ENCODE assay signal across 30 mouse cellular contexts in the genomic region with DNA sequence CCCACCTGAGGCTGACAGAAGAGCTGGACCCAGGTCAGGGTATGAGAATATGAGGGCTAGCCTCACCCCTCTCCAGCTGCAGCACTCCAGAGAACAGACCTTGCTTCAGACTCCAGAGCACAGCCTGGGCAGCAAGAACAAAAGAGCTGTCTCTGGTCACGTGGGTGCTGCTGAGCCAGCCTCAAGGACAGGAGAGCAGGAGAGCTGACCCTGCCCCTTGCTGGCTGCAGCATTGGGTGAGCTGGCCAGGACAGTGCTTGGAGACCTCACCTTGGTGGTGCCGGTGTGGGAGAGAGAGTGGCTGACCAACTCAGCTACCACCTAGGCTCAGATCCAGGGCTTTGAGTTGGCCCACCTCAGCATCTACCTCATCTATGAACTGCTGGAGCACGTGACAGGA. TPM values are rescaled to one million over a fixed set of nuclear protein-coding genes. Genes with fewer than 3 reads are reported as not detected.
DNase-seq lines count a peak whose midpoint lies in the region; ATAC-seq lines count a peak whose summit lies in the region.
"Had no signal": no experiment of that assay in that cellular context is flagged by ENCODE, and none has a peak within 500 bp of the region (broad histone marks: within the 10 kb centered on the region; RNA-seq: fewer than 3 reads in every experiment).

No protein-coding gene starts in this region.

- peak overlapping the region; percentile 23; the same call in 1 of the 2 replicates for H3K27ac ChIP-seq in hindbrain, embryonic 10.5 days
- H3K27ac ChIP-seq in hindbrain, embryonic 12.5 days, result no peak overlapping the region
- no peak overlapping the region for H3K27ac ChIP-seq in forebrain, embryonic 15.5 days (replicated peaks)
- H3K27ac ChIP-seq: embryonic facial prominence, embryonic 12.5 days; embryonic facial prominence, embryonic 15.5 days; heart, embryonic 15.5 days; hindbrain, embryonic 13.5 days; intestine, embryonic 15.5 days had no signal

- 75% methylated on average over 3 of the region's 3 CpGs for WGBS in hindbrain, embryonic 10.5 days
- 80% methylated on average over 3 of the region's 3 CpGs for WGBS in hindbrain, embryonic 12.5 days
- WGBS in forebrain, embryonic 15.5 days, result 80% methylated on average over 3 of the region's 3 CpGs

- H3K27me3 ChIP-seq in hindbrain, embryonic 10.5 days (ENCODE audit: insufficient read depth, poor library complexity, severe bottlenecking), result no peaks in the 10 kb centered on the region
- H3K27me3 ChIP-seq in hindbrain, embryonic 12.5 days, result no peaks in the 10 kb centered on the region
- no peaks in the 10 kb centered on the region for H3K27me3 ChIP-seq in forebrain, embryonic 15.5 days
- H3K27me3 ChIP-seq: embryonic facial prominence, embryonic 12.5 days; embryonic facial prominence, embryonic 15.5 days; heart, embryonic 12.5 days; heart, embryonic 15.5 days; hindbrain, embryonic 13.5 days; intestine, embryonic 15.5 days had no signal

- H3K9ac ChIP-seq in hindbrain, embryonic 12.5 days, result no peak overlapping the region
- H3K9ac ChIP-seq in forebrain, embryonic 15.5 days (replicated peaks), result no peak overlapping the region
- H3K9ac ChIP-seq: embryonic facial prominence, embryonic 12.5 days; embryonic facial prominence, embryonic 15.5 days; heart, embryonic 12.5 days; heart, embryonic 15.5 days; hindbrain, embryonic 13.5 days; intestine, embryonic 15.5 days had no signal

- H3K4me2 ChIP-seq in hindbrain, embryonic 12.5 days (replicated peaks), result no peak overlapping the region
- no peak overlapping the region for H3K4me2 ChIP-seq in forebrain, embryonic 15.5 days (replicated peaks)
- H3K4me2 ChIP-seq: embryonic facial prominence, embryonic 12.5 days; embryonic facial prominence, embryonic 15.5 days; heart, embryonic 12.5 days; heart, embryonic 15.5 days; hindbrain, embryonic 13.5 days; intestine, embryonic 15.5 days had no signal

- no peaks in the 10 kb centered on the region for H3K36me3 ChIP-seq in hindbrain, embryonic 10.5 days
- H3K36me3 ChIP-seq in hindbrain, embryonic 12.5 days, result no peaks in the 10 kb centered on the region
- H3K36me3 ChIP-seq in forebrain, embryonic 15.5 days, result no peaks in the 10 kb centered on the region
- H3K36me3 ChIP-seq: embryonic facial prominence, embryonic 12.5 days; embryonic facial prominence, embryonic 15.5 days; heart, embryonic 12.5 days; heart, embryonic 15.5 days; hindbrain, embryonic 13.5 days; intestine, embryonic 15.5 days had no signal

- no peak overlapping the region for H3K4me3 ChIP-seq in hindbrain, embryonic 10.5 days
- no peak overlapping the region for H3K4me3 ChIP-seq in hindbrain, embryonic 12.5 days
- no peak overlapping the region for H3K4me3 ChIP-seq in forebrain, embryonic 15.5 days
- H3K4me3 ChIP-seq: embryonic facial prominence, embryonic 12.5 days; embryonic facial prominence, embryonic 15.5 days; heart, embryonic 12.5 days; heart, embryonic 15.5 days; hindbrain, embryonic 13.5 days; intestine, embryonic 15.5 days had no signal

- no peak for DNase-seq in hindbrain, embryonic 10.5 days (ENCODE audit: low spot score)
- peak; percentile 21 for DNase-seq in ovary, postnatal 36 days (ENCODE audit: low spot score)
- DNase-seq in ovary, postnatal 14 days (ENCODE audit: low spot score), result no peak
- DNase-seq in adrenal gland, postnatal 10 days, result peak; percentile 39
- peak; percentile 68 to 70 for DNase-seq in adrenal gland, postnatal 36 days
- DNase-seq in cerebellum, adult 8-10 months, result no peak
- DNase-seq: cerebellum, adult 18-20 months; cerebellum, adult 9-11 months; cerebellum, postnatal 25 days; gastrocnemius, postnatal 10 days; gastrocnemius, postnatal 36 days; heart, adult 18-20 months; heart, postnatal 10 days; heart, postnatal 4 days; kidney, adult 11 months had no signal

- no peaks in the 10 kb centered on the region for H3K9me3 ChIP-seq in hindbrain, embryonic 10.5 days
- no peaks in the 10 kb centered on the region for H3K9me3 ChIP-seq in hindbrain, embryonic 12.5 days (replicated peaks)
- H3K9me3 ChIP-seq in forebrain, embryonic 15.5 days, result no peaks in the 10 kb centered on the region
- H3K9me3 ChIP-seq: embryonic facial prominence, embryonic 12.5 days; embryonic facial prominence, embryonic 15.5 days; heart, embryonic 12.5 days; heart, embryonic 15.5 days; hindbrain, embryonic 13.5 days; intestine, embryonic 15.5 days had no signal

- ATAC-seq in hindbrain, embryonic 12.5 days (ENCODE audit: low FRiP score), result no peak
- ATAC-seq in forebrain, embryonic 15.5 days (replicated peaks), result no peak
- ATAC-seq: CD4-positive, CD25-positive, alpha-beta regulatory T cell, adult 4 months; forebrain, embryonic 14.5 days; hindbrain, embryonic 16.5 days; intestine, embryonic 15.5 days had no signal

- H3K4me1 ChIP-seq in hindbrain, embryonic 10.5 days (replicated peaks), result peaks cover 20% of the 10 kb centered on the region
- H3K4me1 ChIP-seq in hindbrain, embryonic 12.5 days, result no peaks in the 10 kb centered on the region; the same call in 1 of the 2 replicates
- H3K4me1 ChIP-seq in forebrain, embryonic 15.5 days, result 0 out of 2 replicates have a peak, but pooled peaks cover 2% of the 10 kb centered on the region
- H3K4me1 ChIP-seq: embryonic facial prominence, embryonic 12.5 days; embryonic facial prominence, embryonic 15.5 days; heart, embryonic 12.5 days; heart, embryonic 15.5 days; intestine, embryonic 15.5 days had no signal

RNA-seq across cellular contexts. Expression of a gene that starts 24.0 kb away (rescaled TPM):
- 876 and 909 TPM in 2 replicates for polyA plus RNA-seq in hindbrain, embryonic 10.5 days (2016; fragmentation: Nextera tagmentation; extraction: Ambion mirVana)
- 440 and 489 TPM in 2 replicates for polyA plus RNA-seq in hindbrain, embryonic 12.5 days (2016; fragmentation: Nextera tagmentation; extraction: Ambion mirVana)
- total RNA-seq in adrenal gland, postnatal 10 days (2021), result 100 to 1,000 TPM; 194 to 204 TPM
- 100 to 1,000 TPM; 184 to 187 TPM for total RNA-seq in adrenal gland, postnatal 36 days (2021)
- polyA plus RNA-seq in forebrain, embryonic 15.5 days (2015; fragmentation: Nextera tagmentation; extraction: Ambion mirVana), result 458 and 483 TPM in 2 replicates

RNA-seq across cellular contexts. Expression of a gene that starts 39.8 kb away (rescaled TPM):
- not detected in 2 replicates for polyA plus RNA-seq in hindbrain, embryonic 10.5 days (2016; fragmentation: Nextera tagmentation; extraction: Ambion mirVana)
- polyA plus RNA-seq in hindbrain, embryonic 12.5 days (2016; fragmentation: Nextera tagmentation; extraction: Ambion mirVana), result not detected in 2 replicates
- not detected for total RNA-seq in adrenal gland, postnatal 10 days (2021)
- not detected for total RNA-seq in adrenal gland, postnatal 36 days (2021)
- not detected in 2 replicates for polyA plus RNA-seq in forebrain, embryonic 15.5 days (2015; fragmentation: Nextera tagmentation; extraction: Ambion mirVana)
- total RNA-seq: common myeloid progenitor, adult 5-6 weeks; gastrocnemius, postnatal 10 days; gastrocnemius, postnatal 36 days; heart, adult 18-20 months; heart, postnatal 10 days; heart, postnatal 4 days; MEL had no signal
- polyA plus RNA-seq: C2C12; CD4-positive, CD25-positive, alpha-beta regulatory T cell, adult 4 months; embryonic facial prominence, embryonic 12.5 days; embryonic facial prominence, embryonic 15.5 days; forebrain, embryonic 14.5 days; heart, embryonic 12.5 days; heart, embryonic 15.5 days; hindbrain, embryonic 13.5 days; hindbrain, embryonic 16.5 days; intestine, embryonic 15.5 days had no signal

RNA-seq across cellular contexts. Expression of a gene that starts 43.0 kb away (rescaled TPM):
- not detected in 2 replicates for polyA plus RNA-seq in hindbrain, embryonic 10.5 days (2016; fragmentation: Nextera tagmentation; extraction: Ambion mirVana)
- polyA plus RNA-seq in hindbrain, embryonic 12.5 days (2016; fragmentation: Nextera tagmentation; extraction: Ambion mirVana), result not detected in 2 replicates
- total RNA-seq in adrenal gland, postnatal 10 days (2021), result not detected
- total RNA-seq in adrenal gland, postnatal 36 days (2021), result not detected
- polyA plus RNA-seq in forebrain, embryonic 15.5 days (2015; fragmentation: Nextera tagmentation; extraction: Ambion mirVana), result 0.09 and 0.26 TPM in 2 replicates
- total RNA-seq: common myeloid progenitor, adult 5-6 weeks; gastrocnemius, postnatal 10 days; gastrocnemius, postnatal 36 days; heart, adult 18-20 months; heart, postnatal 10 days; heart, postnatal 4 days; MEL had no signal
- polyA plus RNA-seq: C2C12; CD4-positive, CD25-positive, alpha-beta regulatory T cell, adult 4 months; embryonic facial prominence, embryonic 12.5 days; forebrain, embryonic 11.5 days; heart, embryonic 12.5 days; heart, embryonic 15.5 days; intestine, embryonic 15.5 days had no signal

Comparison
In these comparisons a context has a peak if more than half of its experiments do, and no peak if none do; other contexts are left out.
1. DNase-seq: peak in ovary, postnatal 36 days (single experiment), adrenal gland, postnatal 10 days (single experiment) and adrenal gland, postnatal 36 days (2 of 2); none in hindbrain, embryonic 10.5 days (single experiment), ovary, postnatal 14 days (single experiment) and cerebellum, adult 8-10 months (single experiment).